Mouse (Mus musculus): ENCODE data around the gene Cr1l. TPM values are rescaled to one million over a fixed set of nuclear protein-coding genes. Genes with fewer than 3 reads are reported as not detected.

Gene Cr1l
- 47.5 and 73.9 TPM in 2 replicates for polyA plus RNA-seq (2011; ENCODE audit: insufficient read depth, insufficient read length, low replicate concordance, missing spikeins)

GRCm38 (mm10) chr1:195130953-195131674, at the start of gene Cr1l:
TSS of gene Cr1l (minus strand) at chr1:195131586.
- no peaks in the 10 kb centered on the region; the same call in 1 of the 2 replicates for H3K4me1 ChIP-seq (ENCODE audit: control insufficient read depth, insufficient read depth, low read length)
- WGBS, result 0% methylated on average over 31 of the region's 31 CpGs
- H3K27ac ChIP-seq (ENCODE audit: control insufficient read depth, insufficient read depth, low read depth, low read length, poor library complexity), result peak within 1 kb of the TSS; percentile 90
- peak within 1 kb of the TSS; percentile 62 for H3K4me3 ChIP-seq (replicated peaks; ENCODE audit: control insufficient read depth, low read depth, low read length)
- TF ChIP-seq POLR2A (IDR thresholded peaks at IDR 0.05; ENCODE audit: borderline replicate concordance, control insufficient read depth, low read depth, low read length), result peak; percentile 89; the same call in 1 of the 2 replicates
- TF ChIP-seq CTCF (IDR thresholded peaks at IDR 0.05; ENCODE audit: control insufficient read depth, insufficient read depth, low read length), result peak; percentile 67; the same call in 1 of the 2 replicates

GRCm38 (mm10) chr1:195175980-195176931, 44.9 kb upstream of the Cr1l start, which contains the start of gene Cr2:
TSS of gene Cr2 (minus strand) at chr1:195176716.
- Histone ChIP-seq H3K4me1 (ENCODE audit: control insufficient read depth, insufficient read depth, low read length) (no peaks in the 10 kb centered on the region), H3K27ac (ENCODE audit: control insufficient read depth, insufficient read depth, low read depth, low read length, poor library complexity) (no peak within 1 kb of the TSS), H3K4me3 (replicated peaks; ENCODE audit: control insufficient read depth, low read depth, low read length) (peak within 1 kb of the TSS; percentile 55)
- TF ChIP-seq CTCF (IDR thresholded peaks at IDR 0.05; ENCODE audit: control insufficient read depth, insufficient read depth, low read length) (peak; percentile 31; the same call in 1 of the 2 replicates), POLR2A (IDR thresholded peaks at IDR 0.05; ENCODE audit: borderline replicate concordance, control insufficient read depth, low read depth, low read length) (0 out of 2 replicates have a peak, but pooled peaks have one; percentile 15)
- 9% methylated on average over 20 of the region's 20 CpGs for WGBS

GRCm38 (mm10) chr1:195164996-195165755, 33.8 kb upstream of the Cr1l start:
- Histone ChIP-seq H3K4me1 (ENCODE audit: control insufficient read depth, insufficient read depth, low read length) (no peaks in the 10 kb centered on the region), H3K27ac (ENCODE audit: control insufficient read depth, insufficient read depth, low read depth, low read length, poor library complexity) (no peak overlapping the region), H3K4me3 (replicated peaks; ENCODE audit: control insufficient read depth, low read depth, low read length) (no peak overlapping the region)
- TF ChIP-seq CTCF (IDR thresholded peaks at IDR 0.05; ENCODE audit: control insufficient read depth, insufficient read depth, low read length) (no peak), POLR2A (IDR thresholded peaks at IDR 0.05; ENCODE audit: borderline replicate concordance, control insufficient read depth, low read depth, low read length) (no peak)
- WGBS, result 77% methylated on average over 9 of the region's 9 CpGs

- Histone ChIP-seq H3K4me3 (replicated peaks; ENCODE audit: control insufficient read depth, low read depth, low read length) (no peak overlapping the region), H3K27ac (ENCODE audit: control insufficient read depth, insufficient read depth, low read depth, low read length, poor library complexity) (no peak overlapping the region), H3K4me1 (ENCODE audit: control insufficient read depth, insufficient read depth, low read length) (no peaks in the 10 kb centered on the region; the same call in 1 of the 2 replicates)
- no peak for TF ChIP-seq CTCF (IDR thresholded peaks at IDR 0.05; ENCODE audit: control insufficient read depth, insufficient read depth, low read length)
- no peak for TF ChIP-seq POLR2A (IDR thresholded peaks at IDR 0.05; ENCODE audit: borderline replicate concordance, control insufficient read depth, low read depth, low read length)
- 31% methylated on average over 3 of the region's 3 CpGs for WGBS
Measured at GRCm38 (mm10) chr1:195132070-195132469, 684 bp upstream of the Cr1l start.

GRCm38 (mm10) chr1:195131675-195132015, 259 bp upstream of the Cr1l start:
- Histone ChIP-seq H3K27ac (ENCODE audit: control insufficient read depth, insufficient read depth, low read depth, low read length, poor library complexity) (no peak overlapping the region; the same call in 1 of the 2 replicates), H3K4me3 (replicated peaks; ENCODE audit: control insufficient read depth, low read depth, low read length) (peak overlapping the region; percentile 42), H3K4me1 (ENCODE audit: control insufficient read depth, insufficient read depth, low read length) (no peaks in the 10 kb centered on the region; the same call in 1 of the 2 replicates)
- TF ChIP-seq CTCF (IDR thresholded peaks at IDR 0.05; ENCODE audit: control insufficient read depth, insufficient read depth, low read length) (no peak), POLR2A (IDR thresholded peaks at IDR 0.05; ENCODE audit: borderline replicate concordance, control insufficient read depth, low read depth, low read length) (no peak)
- WGBS, result 5% methylated on average over 4 of the region's 4 CpGs

- Histone ChIP-seq H3K4me3 (replicated peaks; ENCODE audit: control insufficient read depth, low read depth, low read length) (peak overlapping the region; percentile 62), H3K27ac (ENCODE audit: control insufficient read depth, insufficient read depth, low read depth, low read length, poor library complexity) (peak overlapping the region; percentile 90; the same call in 1 of the 2 replicates)
- WGBS, result 5% methylated on average over 2 of the region's 2 CpGs
Measured at GRCm38 (mm10) chr1:195130479-195130878, 907 bp downstream of the Cr1l start.

GRCm38 (mm10) chr1:195129867-195130266, 1.5 kb downstream of the Cr1l start:
- TF ChIP-seq CTCF (IDR thresholded peaks at IDR 0.05; ENCODE audit: control insufficient read depth, insufficient read depth, low read length) (no peak), POLR2A (IDR thresholded peaks at IDR 0.05; ENCODE audit: borderline replicate concordance, control insufficient read depth, low read depth, low read length) (no peak)
- 63% methylated on average over 1 of the region's 1 CpGs for whole genome bisulfite sequencing

More at GRCm38 (mm10) chr1:195130479-195130878, 907 bp downstream of the Cr1l start:
- no peak for TF ChIP-seq CTCF (IDR thresholded peaks at IDR 0.05; ENCODE audit: control insufficient read depth, insufficient read depth, low read length)
- TF ChIP-seq POLR2A (IDR thresholded peaks at IDR 0.05; ENCODE audit: borderline replicate concordance, control insufficient read depth, low read depth, low read length), result no peak
- H3K4me1 ChIP-seq (ENCODE audit: control insufficient read depth, insufficient read depth, low read length), result no peaks in the 10 kb centered on the region; the same call in 1 of the 2 replicates

More at GRCm38 (mm10) chr1:195129867-195130266, 1.5 kb downstream of the Cr1l start:
- H3K4me3 ChIP-seq (replicated peaks; ENCODE audit: control insufficient read depth, low read depth, low read length), result peak overlapping the region; percentile 18
- no peak overlapping the region for H3K27ac ChIP-seq (ENCODE audit: control insufficient read depth, insufficient read depth, low read depth, low read length, poor library complexity)
- H3K4me1 ChIP-seq (ENCODE audit: control insufficient read depth, insufficient read depth, low read length), result no peaks in the 10 kb centered on the region; the same call in 1 of the 2 replicates
